Mouse (Mus musculus) midbrain, embryonic 16.5 days (tissue): Measurements from ENCODE around the gene Bicdl1. TPM values are rescaled to one million over a fixed set of nuclear protein-coding genes. Genes with fewer than 3 reads are reported as not detected.
"Not testable (repeated sequence)": the region's sequence is repeated elsewhere in the genome, so short reads cannot be mapped to it uniquely, and the experiment has no call there.

Experiments
- ATAC-seq: fragments of 200-750 bp; cut with Nextera tagmentation; 2 replicates; pipeline ENCODE4 v1.8.0; 2017; ENCODE audit warnings: moderate TSS enrichment
- H3K27ac ChIP-seq: fragments of 300-500 bp; sonication (generic); 2 replicates; pipeline ENCODE4 v1.5.1; 2014; ENCODE audit warnings: mild to moderate bottlenecking, low read length, mixed read lengths
- H3K27me3 ChIP-seq: fragments of 300-500 bp; sonication (generic); 2 replicates; pipeline ENCODE4 v1.6.1; 2014; ENCODE audit warnings: low read depth, low read length, mixed read lengths; ENCODE audit not compliant: control insufficient read depth, insufficient read depth
- H3K36me3 ChIP-seq: fragments of 300-500 bp; sonication (generic); 2 replicates; pipeline ENCODE4 v1.6.1; 2014; ENCODE audit warnings: mild to moderate bottlenecking, low read length, moderate library complexity, mixed read lengths; ENCODE audit not compliant: control insufficient read depth, insufficient read depth
- H3K4me1 ChIP-seq: fragments of 300-500 bp; sonication (generic); 2 replicates; pipeline ENCODE4 v1.6.1; 2014; ENCODE audit warnings: mild to moderate bottlenecking, low read length, mixed read lengths; ENCODE audit not compliant: control insufficient read depth, insufficient read depth
- H3K4me2 ChIP-seq: fragments of 300-500 bp; sonication (generic); 2 replicates; pipeline ENCODE4 v1.6.1; 2014; ENCODE audit warnings: mild to moderate bottlenecking, low read length, mixed read lengths
- H3K4me3 ChIP-seq: fragments of 300-500 bp; sonication (generic); 2 replicates; pipeline ENCODE4 v1.5.1; 2014; ENCODE audit warnings: low read depth, mild to moderate bottlenecking, low read length, moderate library complexity, mixed read lengths
- H3K9ac ChIP-seq: fragments of 300-500 bp; sonication (generic); 2 replicates; pipeline ENCODE4 v1.6.1; 2014; ENCODE audit warnings: low read depth, low read length, mixed read lengths
- H3K9me3 ChIP-seq: fragments of 300-500 bp; sonication (generic); replicated peaks from 2 replicates; pipeline ENCODE4 v1.6.1; 2014; ENCODE audit warnings: mild to moderate bottlenecking, low read length, mixed read lengths; ENCODE audit not compliant: control insufficient read depth, poor library complexity, severe bottlenecking
- WGBS: fragments of 180-500 bp; shearing (Covaris S2); extraction: QIAGEN DNeasy Blood & Tissue Kit; methylation state at CpG from one replicate; pipeline ENCODE4 v1.1.7; 2014; 5-methylcytosine and 5-hydroxymethylcytosine counted together
- polyA plus RNA-seq: library from polyadenylated mRNA; unstranded; fragments of >200 nt; fragmentation: Nextera tagmentation; extraction: Ambion mirVana; gene quantifications from 2 replicates; pipeline ENCODE4 v1.2.1, GENCODE M21; 2015

The Bicdl1 gene
- polyA plus RNA-seq, 1 experiment from 2014 or later = 40.2 TPM

- no peaks in the 10 kb centered on the region for H3K27me3 ChIP-seq
- H3K9ac ChIP-seq = no peak overlapping the region
- no peak overlapping the region for H3K27ac ChIP-seq
- H3K9me3 ChIP-seq = no peaks in the 10 kb centered on the region
- H3K4me2 ChIP-seq = no peak overlapping the region
- no peak overlapping the region for H3K4me3 ChIP-seq
- no peaks in the 10 kb centered on the region for H3K36me3 ChIP-seq
- 0 out of 2 replicates have a peak, but pooled peaks cover 3% of the 10 kb centered on the region for H3K4me1 ChIP-seq
- ATAC-seq = no peak
- 84% methylated on average over 8 of the region's 8 CpGs for WGBS
Measured at GRCm38 (mm10) chr5:115757516-115757915, 26.1 kb upstream of the Bicdl1 start.

- Histone ChIP-seq H3K4me1 (0 out of 2 replicates have a peak, but pooled peaks cover 3% of the 10 kb centered on the region), H3K36me3 (no peaks in the 10 kb centered on the region), H3K4me2 (no peak overlapping the region), H3K27ac (no peak overlapping the region), H3K9ac (no peak overlapping the region), H3K9me3 (no peaks in the 10 kb centered on the region), H3K27me3 (no peaks in the 10 kb centered on the region), H3K4me3 (no peak overlapping the region)
- WGBS = 75% methylated on average over 3 of the region's 7 CpGs
- no peak for ATAC-seq
Measured at GRCm38 (mm10) chr5:115755501-115755900, 24.1 kb upstream of the Bicdl1 start.

- ATAC-seq = no peak
- Histone ChIP-seq H3K4me2 (no peak overlapping the region), H3K27ac (no peak overlapping the region), H3K27me3 (no peaks in the 10 kb centered on the region), H3K36me3 (no peaks in the 10 kb centered on the region), H3K9ac (no peak overlapping the region), H3K4me3 (no peak overlapping the region), H3K9me3 (no peaks in the 10 kb centered on the region), H3K4me1 (0 out of 2 replicates have a peak, but pooled peaks cover 3% of the 10 kb centered on the region)
- WGBS = 88% methylated on average over 9 of the region's 9 CpGs
Measured at GRCm38 (mm10) chr5:115754831-115755230, 23.4 kb upstream of the Bicdl1 start.

- H3K4me1 ChIP-seq = no peaks in the 10 kb centered on the region
- ATAC-seq = no peak
- H3K27me3 ChIP-seq = no peaks in the 10 kb centered on the region
- 90% methylated on average over 5 of the region's 5 CpGs for WGBS
- H3K9ac ChIP-seq = no peak overlapping the region
- no peak overlapping the region for H3K4me3 ChIP-seq
- no peak overlapping the region for H3K4me2 ChIP-seq
- H3K27ac ChIP-seq = no peak overlapping the region
- H3K9me3 ChIP-seq = no peaks in the 10 kb centered on the region
- H3K36me3 ChIP-seq = no peaks in the 10 kb centered on the region
Measured at GRCm38 (mm10) chr5:115752883-115753282, 21.5 kb upstream of the Bicdl1 start.

GRCm38 (mm10) chr5:115751916-115752315 lies 20.5 kb upstream of the Bicdl1 start:
- not testable (repeated sequence) for H3K27me3 ChIP-seq, H3K4me1 ChIP-seq, H3K4me3 ChIP-seq, H3K9me3 ChIP-seq, H3K9ac ChIP-seq, H3K4me2 ChIP-seq, H3K36me3 ChIP-seq, H3K27ac ChIP-seq, ATAC-seq
- 83% methylated on average over 9 of the region's 9 CpGs for WGBS

- Histone ChIP-seq H3K27me3 (no peaks in the 10 kb centered on the region), H3K27ac (no peak overlapping the region), H3K4me1 (peaks cover 2% of the 10 kb centered on the region; the same call in 1 of the 2 replicates), H3K9me3 (no peaks in the 10 kb centered on the region), H3K4me3 (no peak overlapping the region), H3K4me2 (no peak overlapping the region), H3K36me3 (no peaks in the 10 kb centered on the region), H3K9ac (no peak overlapping the region)
- 46% methylated on average over 8 of the region's 8 CpGs for WGBS
- ATAC-seq = no peak
Measured at GRCm38 (mm10) chr5:115748316-115748715, 16.9 kb upstream of the Bicdl1 start.

- H3K27ac ChIP-seq = peak overlapping the region; percentile 17; the same call in 1 of the 2 replicates
- no peak for ATAC-seq
- 70% methylated on average over 15 of the region's 15 CpGs for WGBS
Measured at GRCm38 (mm10) chr5:115745319-115745718, 13.9 kb upstream of the Bicdl1 start.

GRCm38 (mm10) chr5:115738032-115738431 lies 6.6 kb upstream of the Bicdl1 start:
- Histone ChIP-seq H3K9me3 (peaks cover 2% of the 10 kb centered on the region; the same call in 1 of the 2 replicates), H3K36me3 (no peaks in the 10 kb centered on the region), H3K4me3 (no peak overlapping the region), H3K4me2 (no peak overlapping the region), H3K9ac (no peak overlapping the region), H3K4me1 (no peaks in the 10 kb centered on the region), H3K27ac (no peak overlapping the region), H3K27me3 (no peaks in the 10 kb centered on the region)
- WGBS = 93% methylated on average over 5 of the region's 5 CpGs
- no peak for ATAC-seq

More at GRCm38 (mm10) chr5:115745319-115745718, 13.9 kb upstream of the Bicdl1 start:
- Histone ChIP-seq H3K9me3 (no peaks in the 10 kb centered on the region), H3K27me3 (no peaks in the 10 kb centered on the region), H3K36me3 (no peaks in the 10 kb centered on the region), H3K4me3 (no peak overlapping the region), H3K9ac (no peak overlapping the region), H3K4me1 (peaks cover 2% of the 10 kb centered on the region; the same call in 1 of the 2 replicates), H3K4me2 (no peak overlapping the region)

- ATAC-seq = no peak
- H3K4me3 ChIP-seq = no peak overlapping the region
- H3K9me3 ChIP-seq = peaks cover 2% of the 10 kb centered on the region; the same call in 1 of the 2 replicates
- no peaks in the 10 kb centered on the region for H3K27me3 ChIP-seq
- H3K9ac ChIP-seq = no peak overlapping the region
- 79% methylated on average over 2 of the region's 2 CpGs for WGBS
- H3K27ac ChIP-seq = no peak overlapping the region
- H3K36me3 ChIP-seq = no peaks in the 10 kb centered on the region
- H3K4me2 ChIP-seq = no peak overlapping the region
- peaks cover 10% of the 10 kb centered on the region for H3K4me1 ChIP-seq
Measured at GRCm38 (mm10) chr5:115734570-115734969, 3.1 kb upstream of the Bicdl1 start.
